Mouse (Mus musculus): ENCODE data around the gene Lamb3. TPM values are rescaled to one million over a fixed set of nuclear protein-coding genes. Genes with fewer than 3 reads are reported as not detected.

Gene Lamb3
- polyA plus RNA-seq, 1 experiment from 2014 or later = 0.28 TPM

DNA sequence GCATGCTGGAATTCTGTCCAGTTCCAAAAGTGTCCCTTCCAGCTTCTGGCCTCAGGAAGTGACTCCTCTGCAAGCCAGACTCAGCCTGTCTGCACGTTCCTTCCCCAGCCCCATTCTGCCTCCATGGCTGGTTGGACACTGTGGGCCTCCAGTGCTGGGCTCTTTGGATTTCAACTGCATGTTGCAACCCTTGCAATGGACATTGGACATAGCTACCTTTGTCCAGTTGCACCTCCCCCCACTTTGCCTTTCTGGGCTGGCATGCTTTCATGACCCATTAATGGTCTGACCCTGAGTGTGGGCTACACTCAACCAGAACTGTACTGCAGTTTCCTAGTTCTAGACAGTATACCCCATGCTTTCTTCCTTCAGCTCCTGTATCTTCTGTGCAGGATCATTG is 104.1 kb downstream of the Lamb3 start:
- ATAC-seq (replicated peaks; ENCODE audit: low FRiP score) = no peak

DNA sequence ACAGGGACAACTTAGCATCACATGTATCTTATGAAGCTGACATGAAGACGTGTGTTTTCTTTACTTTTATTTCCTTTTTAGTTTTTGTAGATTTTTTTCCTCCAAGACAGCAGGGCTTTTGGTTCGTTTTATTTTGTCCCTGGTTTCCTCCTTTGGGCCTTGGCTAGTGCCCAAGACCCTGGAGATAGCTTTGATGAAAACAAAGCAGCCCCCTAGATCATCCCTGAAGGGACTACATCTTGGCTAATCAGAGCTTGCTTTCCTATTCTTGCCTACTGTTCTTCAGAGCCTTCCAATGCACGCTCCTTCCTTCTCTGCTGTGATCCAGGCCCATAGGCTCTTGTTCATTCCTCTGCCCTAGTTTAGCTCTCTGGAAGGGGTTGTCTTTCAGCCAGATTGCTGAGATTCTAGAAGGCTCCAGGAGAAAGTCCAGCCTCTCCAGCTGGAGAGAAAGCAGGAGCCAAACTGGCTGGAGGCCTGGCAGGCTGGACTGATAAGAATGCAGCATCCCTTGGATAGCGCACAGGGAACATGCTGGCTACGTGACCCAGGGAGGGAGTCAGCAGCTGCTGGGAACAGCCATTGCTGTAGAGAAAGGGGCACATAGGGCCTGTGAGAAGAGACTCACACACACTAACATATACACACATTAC is 108.3 kb downstream of the Lamb3 start:
- no peak overlapping the region for H3K4me2 ChIP-seq (ENCODE audit: low read depth, low read length, severe bottlenecking)
- WGBS = 87% methylated on average over 5 of the region's 5 CpGs
- ATAC-seq (replicated peaks; ENCODE audit: low FRiP score) (no peak), DNase-seq (ENCODE audit: low spot score) (no peak)
- no peaks in the 10 kb centered on the region for H3K27me3 ChIP-seq (ENCODE audit: control insufficient read depth, insufficient read depth, low read length)
- no peak overlapping the region for H3K27ac ChIP-seq (ENCODE audit: low read depth, low read length)
- no peak overlapping the region for H3K9ac ChIP-seq (ENCODE audit: low read length)
- H3K4me3 ChIP-seq (ENCODE audit: low read depth, low read length) = no peak overlapping the region
- H3K9me3 ChIP-seq (ENCODE audit: control insufficient read depth, low read length) = no peaks in the 10 kb centered on the region
- no peaks in the 10 kb centered on the region for H3K4me1 ChIP-seq (replicated peaks; ENCODE audit: control insufficient read depth, insufficient read depth, low read length)
- no peaks in the 10 kb centered on the region for H3K36me3 ChIP-seq (ENCODE audit: control insufficient read depth, insufficient read depth, low read length)

More for the DNA sequence above, 104.1 kb downstream of the Lamb3 start:
- Histone ChIP-seq H3K4me3 (ENCODE audit: low read depth, low read length) (no peak overlapping the region), H3K9me3 (ENCODE audit: control insufficient read depth, low read length) (no peaks in the 10 kb centered on the region), H3K27me3 (ENCODE audit: control insufficient read depth, insufficient read depth, low read length) (no peaks in the 10 kb centered on the region), H3K4me2 (ENCODE audit: low read depth, low read length, severe bottlenecking) (no peak overlapping the region), H3K27ac (ENCODE audit: low read depth, low read length) (no peak overlapping the region), H3K9ac (ENCODE audit: low read length) (no peak overlapping the region), H3K36me3 (ENCODE audit: control insufficient read depth, insufficient read depth, low read length) (no peaks in the 10 kb centered on the region), H3K4me1 (replicated peaks; ENCODE audit: control insufficient read depth, insufficient read depth, low read length) (no peaks in the 10 kb centered on the region)
- WGBS = 64% methylated on average over 1 of the region's 1 CpGs
- no peak for DNase-seq (ENCODE audit: low spot score)

DNA sequence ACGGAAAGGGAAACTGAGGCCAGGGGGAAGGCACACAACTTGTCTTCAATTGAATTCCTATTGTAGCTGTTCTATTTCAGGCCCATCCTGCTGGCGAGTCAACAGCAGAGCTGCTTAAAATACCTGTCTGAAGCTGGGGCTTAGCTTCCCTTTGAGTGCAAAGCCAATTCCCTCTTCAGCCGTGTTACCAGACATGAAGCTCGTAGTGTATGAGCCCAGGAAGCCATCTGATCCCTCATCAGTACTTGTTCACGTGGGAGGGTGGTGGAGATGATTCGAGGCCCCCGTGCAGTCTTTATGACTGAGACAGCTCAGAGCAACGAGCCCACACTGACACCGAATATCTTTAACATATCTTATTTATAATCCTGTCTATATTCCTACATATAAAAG is 108.9 kb downstream of the Lamb3 start:
- Histone ChIP-seq H3K4me1 (replicated peaks; ENCODE audit: control insufficient read depth, insufficient read depth, low read length) (no peaks in the 10 kb centered on the region), H3K4me2 (ENCODE audit: low read depth, low read length, severe bottlenecking) (no peak overlapping the region), H3K27ac (ENCODE audit: low read depth, low read length) (no peak overlapping the region), H3K36me3 (ENCODE audit: control insufficient read depth, insufficient read depth, low read length) (no peaks in the 10 kb centered on the region), H3K9ac (ENCODE audit: low read length) (no peak overlapping the region), H3K4me3 (ENCODE audit: low read depth, low read length) (no peak overlapping the region), H3K27me3 (ENCODE audit: control insufficient read depth, insufficient read depth, low read length) (no peaks in the 10 kb centered on the region), H3K9me3 (ENCODE audit: control insufficient read depth, low read length) (no peaks in the 10 kb centered on the region)
- ATAC-seq (replicated peaks; ENCODE audit: low FRiP score) = no peak
- 85% methylated on average over 9 of the region's 9 CpGs for WGBS
- no peak for DNase-seq (ENCODE audit: low spot score)

DNA sequence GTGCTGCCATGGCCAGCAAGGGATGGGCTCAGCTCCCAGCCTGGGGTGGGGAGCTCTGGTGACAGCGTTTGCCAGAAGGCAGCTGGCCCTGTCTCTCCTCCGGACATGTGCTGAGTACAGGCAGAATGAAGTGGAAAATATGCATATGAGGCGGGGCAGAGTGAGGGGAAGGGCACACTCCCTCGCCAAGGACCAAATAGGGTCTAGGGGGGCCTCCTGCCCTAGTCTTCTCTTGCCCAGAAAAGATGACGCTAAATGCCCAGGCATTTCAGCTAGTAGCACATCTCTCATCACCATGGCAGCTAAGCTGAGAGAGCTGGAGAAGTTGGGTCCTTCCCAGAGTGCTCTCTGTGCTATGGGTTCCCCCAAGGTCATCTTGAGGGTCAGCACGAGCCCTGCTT is 109.7 kb downstream of the Lamb3 start:
- no peaks in the 10 kb centered on the region for H3K4me1 ChIP-seq (replicated peaks; ENCODE audit: control insufficient read depth, insufficient read depth, low read length)
- H3K4me3 ChIP-seq (ENCODE audit: low read depth, low read length) = no peak overlapping the region
- DNase-seq (ENCODE audit: low spot score) = no peak
- WGBS = 66% methylated on average over 6 of the region's 6 CpGs
- H3K9ac ChIP-seq (ENCODE audit: low read length) = no peak overlapping the region
- H3K4me2 ChIP-seq (ENCODE audit: low read depth, low read length, severe bottlenecking) = no peak overlapping the region
- no peak for ATAC-seq (replicated peaks; ENCODE audit: low FRiP score)
- no peaks in the 10 kb centered on the region for H3K9me3 ChIP-seq (ENCODE audit: control insufficient read depth, low read length)
- H3K27ac ChIP-seq (ENCODE audit: low read depth, low read length) = no peak overlapping the region
- no peaks in the 10 kb centered on the region for H3K27me3 ChIP-seq (ENCODE audit: control insufficient read depth, insufficient read depth, low read length)
- no peaks in the 10 kb centered on the region for H3K36me3 ChIP-seq (ENCODE audit: control insufficient read depth, insufficient read depth, low read length)

DNA sequence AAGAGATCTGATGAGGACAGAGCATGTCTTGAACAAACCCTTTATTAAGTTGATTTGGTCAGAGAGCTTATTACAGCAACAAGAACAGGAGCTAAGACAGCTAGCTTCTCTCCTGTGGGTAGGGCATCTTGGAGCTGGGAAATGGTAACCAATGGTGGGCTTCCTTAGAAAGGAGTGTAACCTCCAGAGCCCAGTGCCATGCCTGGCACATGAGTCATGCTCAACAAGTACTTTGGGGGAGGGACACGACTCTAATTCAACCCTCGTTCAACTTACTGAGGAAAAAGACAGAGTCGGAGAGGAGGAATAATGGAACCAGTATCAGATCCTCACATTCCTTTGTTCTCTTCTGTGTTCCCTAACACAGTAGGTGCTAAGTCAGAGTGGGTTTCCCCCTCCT is 112.2 kb downstream of the Lamb3 start:
- Histone ChIP-seq H3K27me3 (ENCODE audit: control insufficient read depth, insufficient read depth, low read length) (no peaks in the 10 kb centered on the region), H3K27ac (ENCODE audit: low read depth, low read length) (no peak overlapping the region), H3K4me1 (replicated peaks; ENCODE audit: control insufficient read depth, insufficient read depth, low read length) (no peaks in the 10 kb centered on the region), H3K9me3 (ENCODE audit: control insufficient read depth, low read length) (no peaks in the 10 kb centered on the region), H3K36me3 (ENCODE audit: control insufficient read depth, insufficient read depth, low read length) (no peaks in the 10 kb centered on the region), H3K9ac (ENCODE audit: low read length) (no peak overlapping the region), H3K4me2 (ENCODE audit: low read depth, low read length, severe bottlenecking) (no peak overlapping the region), H3K4me3 (ENCODE audit: low read depth, low read length) (no peak overlapping the region)
- ATAC-seq (replicated peaks; ENCODE audit: low FRiP score) (no peak), DNase-seq (ENCODE audit: low spot score) (no peak)
- 59% methylated on average over 3 of the region's 3 CpGs for WGBS

DNA sequence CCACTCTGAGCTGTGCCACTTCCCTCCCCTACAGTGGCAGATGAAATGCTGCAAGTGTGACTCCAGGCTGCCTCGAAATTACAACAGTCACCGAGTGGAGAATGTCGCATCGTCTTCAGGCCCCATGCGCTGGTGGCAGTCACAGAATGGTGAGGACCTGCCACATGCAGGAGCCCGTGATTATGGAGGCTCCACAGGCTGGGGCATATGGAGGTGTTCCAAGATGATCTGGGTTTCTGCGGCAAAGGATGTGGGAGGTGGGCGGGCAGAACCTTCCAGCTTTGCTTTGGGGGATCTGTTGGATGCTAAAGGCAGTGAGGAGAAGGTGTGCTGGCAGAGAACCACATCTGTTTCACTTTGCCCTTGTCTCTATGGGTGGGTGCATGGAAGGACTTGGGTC is 112.9 kb downstream of the Lamb3 start:
- DNase-seq (ENCODE audit: low spot score) (no peak), ATAC-seq (replicated peaks; ENCODE audit: low FRiP score) (no peak)
- Histone ChIP-seq H3K9me3 (ENCODE audit: control insufficient read depth, low read length) (no peaks in the 10 kb centered on the region), H3K4me3 (ENCODE audit: low read depth, low read length) (no peak overlapping the region), H3K27ac (ENCODE audit: low read depth, low read length) (no peak overlapping the region), H3K4me2 (ENCODE audit: low read depth, low read length, severe bottlenecking) (no peak overlapping the region), H3K4me1 (replicated peaks; ENCODE audit: control insufficient read depth, insufficient read depth, low read length) (no peaks in the 10 kb centered on the region), H3K27me3 (ENCODE audit: control insufficient read depth, insufficient read depth, low read length) (no peaks in the 10 kb centered on the region), H3K36me3 (ENCODE audit: control insufficient read depth, insufficient read depth, low read length) (no peaks in the 10 kb centered on the region), H3K9ac (ENCODE audit: low read length) (no peak overlapping the region)
- WGBS = 95% methylated on average over 8 of the region's 8 CpGs

DNA sequence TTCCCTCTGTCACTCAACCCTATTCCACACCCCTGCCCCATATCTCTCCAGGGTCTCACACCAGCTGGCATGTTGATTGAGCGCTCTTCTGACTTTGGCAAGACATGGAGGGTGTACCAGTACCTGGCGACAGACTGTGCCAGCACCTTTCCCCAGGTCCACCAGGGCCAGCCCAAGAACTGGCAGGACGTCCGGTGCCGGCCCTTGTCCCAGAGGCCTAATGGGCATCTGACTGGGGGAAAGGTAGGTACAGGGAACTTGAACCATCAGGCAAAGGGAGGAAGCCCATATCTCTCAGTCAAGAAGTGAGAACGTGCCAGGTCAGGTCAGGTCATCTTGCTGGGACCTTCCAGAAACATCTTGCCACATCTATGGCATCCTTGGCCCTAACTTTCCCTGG is 116.2 kb downstream of the Lamb3 start:
- no peak overlapping the region for H3K4me3 ChIP-seq (ENCODE audit: low read depth, low read length)
- no peaks in the 10 kb centered on the region for H3K27me3 ChIP-seq (ENCODE audit: control insufficient read depth, insufficient read depth, low read length)
- no peaks in the 10 kb centered on the region for H3K4me1 ChIP-seq (replicated peaks; ENCODE audit: control insufficient read depth, insufficient read depth, low read length)
- no peaks in the 10 kb centered on the region for H3K9me3 ChIP-seq (ENCODE audit: control insufficient read depth, low read length)
- WGBS = 90% methylated on average over 6 of the region's 6 CpGs
- ATAC-seq (replicated peaks; ENCODE audit: low FRiP score) (no peak), DNase-seq (ENCODE audit: low spot score) (no peak)
- no peaks in the 10 kb centered on the region for H3K36me3 ChIP-seq (ENCODE audit: control insufficient read depth, insufficient read depth, low read length)
- no peak overlapping the region for H3K27ac ChIP-seq (ENCODE audit: low read depth, low read length)
- no peak overlapping the region for H3K4me2 ChIP-seq (ENCODE audit: low read depth, low read length, severe bottlenecking)
- H3K9ac ChIP-seq (ENCODE audit: low read length) = no peak overlapping the region

DNA sequence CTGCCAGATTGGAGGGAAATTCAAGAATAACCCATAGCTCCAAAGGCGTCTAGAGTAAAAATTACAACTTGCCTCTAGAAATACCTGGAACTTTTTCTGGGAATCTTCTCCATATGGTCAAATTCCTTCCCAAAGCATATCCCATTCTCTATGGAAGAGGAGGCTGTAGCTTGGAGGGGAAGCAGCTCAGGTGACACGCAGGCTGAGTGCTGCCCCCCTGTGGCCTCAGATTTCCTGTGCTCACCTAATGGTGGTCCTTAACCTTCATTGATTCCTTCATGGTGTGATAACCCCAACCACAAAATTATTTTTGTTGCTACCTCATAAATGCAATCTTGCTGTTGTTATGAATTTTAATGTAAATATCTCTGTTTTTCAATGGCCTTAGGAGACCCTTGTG is 116.7 kb downstream of the Lamb3 start:
- Histone ChIP-seq H3K4me3 (ENCODE audit: low read depth, low read length) (no peak overlapping the region), H3K9ac (ENCODE audit: low read length) (no peak overlapping the region), H3K27ac (ENCODE audit: low read depth, low read length) (no peak overlapping the region), H3K9me3 (ENCODE audit: control insufficient read depth, low read length) (no peaks in the 10 kb centered on the region), H3K4me2 (ENCODE audit: low read depth, low read length, severe bottlenecking) (no peak overlapping the region), H3K27me3 (ENCODE audit: control insufficient read depth, insufficient read depth, low read length) (no peaks in the 10 kb centered on the region), H3K36me3 (ENCODE audit: control insufficient read depth, insufficient read depth, low read length) (no peaks in the 10 kb centered on the region), H3K4me1 (replicated peaks; ENCODE audit: control insufficient read depth, insufficient read depth, low read length) (no peaks in the 10 kb centered on the region)
- ATAC-seq (replicated peaks; ENCODE audit: low FRiP score) (no peak), DNase-seq (ENCODE audit: low spot score) (no peak)
- WGBS = 42% methylated on average over 2 of the region's 2 CpGs

DNA sequence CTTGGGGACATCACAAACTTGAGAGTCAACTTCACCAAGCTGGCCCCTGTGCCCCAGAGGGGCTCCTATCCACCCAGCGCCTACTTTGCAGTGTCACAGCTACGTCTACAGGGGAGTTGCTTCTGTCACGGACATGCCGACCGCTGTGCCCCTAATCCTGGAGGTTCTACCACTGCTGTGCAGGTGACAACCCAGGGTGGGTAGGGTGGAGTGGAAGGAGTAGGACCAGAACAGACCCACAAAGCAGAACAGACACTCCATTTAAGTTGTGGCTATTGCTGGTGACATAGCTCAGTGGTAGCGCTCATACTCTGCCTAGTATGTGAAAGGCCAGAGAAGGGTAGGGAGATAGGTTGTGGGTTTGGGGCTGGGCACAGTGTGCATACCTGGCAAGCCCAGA is 118.4 kb downstream of the Lamb3 start:
- Histone ChIP-seq H3K27ac (ENCODE audit: low read depth, low read length) (no peak overlapping the region), H3K4me1 (replicated peaks; ENCODE audit: control insufficient read depth, insufficient read depth, low read length) (no peaks in the 10 kb centered on the region), H3K36me3 (ENCODE audit: control insufficient read depth, insufficient read depth, low read length) (no peaks in the 10 kb centered on the region), H3K4me2 (ENCODE audit: low read depth, low read length, severe bottlenecking) (no peak overlapping the region), H3K9me3 (ENCODE audit: control insufficient read depth, low read length) (no peaks in the 10 kb centered on the region), H3K27me3 (ENCODE audit: control insufficient read depth, insufficient read depth, low read length) (no peaks in the 10 kb centered on the region), H3K9ac (ENCODE audit: low read length) (no peak overlapping the region), H3K4me3 (ENCODE audit: low read depth, low read length) (no peak overlapping the region)
- no peak for DNase-seq (ENCODE audit: low spot score)
- WGBS = 86% methylated on average over 6 of the region's 6 CpGs
- ATAC-seq (replicated peaks; ENCODE audit: low FRiP score) = no peak
